Mouse (Mus musculus) A20 (cell line): Measurements from ENCODE around the gene Adh1.

Experiments
- DNase-seq: peaks from one replicate; pipeline ENCODE4 v3.0.0-alpha.2; 2011; ENCODE audit warnings: low read depth, low spot score

The Adh1 gene

DNA sequence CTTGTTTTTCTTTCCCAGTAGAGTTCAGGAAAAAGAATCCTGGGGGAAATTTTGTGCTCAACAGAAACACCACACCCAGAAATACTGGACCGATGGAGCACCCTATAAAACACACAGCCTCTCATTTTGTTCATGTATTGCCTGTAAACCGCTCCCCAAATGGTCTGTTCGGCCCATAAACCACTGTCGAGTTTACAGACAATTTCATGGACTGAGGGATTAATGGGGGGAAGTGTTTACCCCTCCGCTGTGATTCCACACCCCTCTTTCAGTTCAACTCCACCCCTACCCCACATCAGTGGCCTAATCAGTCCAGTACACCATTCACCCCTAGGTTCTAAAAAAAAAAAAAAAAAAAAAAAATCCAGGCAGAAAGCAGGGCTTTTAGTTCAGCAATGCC is 19.8 kb upstream of the Adh1 start:
- DNase-seq: no peak

DNA sequence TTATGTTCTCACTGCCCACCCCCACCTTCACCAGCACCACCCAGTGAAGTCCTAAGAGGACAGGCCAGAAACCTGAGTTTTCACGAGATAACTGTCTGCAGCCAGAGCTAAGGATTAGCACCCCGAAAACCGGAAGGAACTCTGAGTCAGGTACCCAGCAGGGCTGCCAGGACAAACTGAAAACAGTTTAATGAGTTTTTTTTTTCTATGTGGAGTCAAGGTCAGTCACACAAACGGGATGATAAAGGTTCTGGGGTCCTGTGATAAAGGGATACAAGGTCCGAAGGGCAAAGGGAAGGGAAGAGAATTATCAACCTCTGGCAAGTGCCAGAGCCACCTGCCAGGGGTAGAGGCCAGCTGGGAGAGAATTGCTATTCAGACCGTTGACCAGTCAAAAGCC is 19.4 kb upstream of the Adh1 start:
- DNase-seq: no peak

DNA sequence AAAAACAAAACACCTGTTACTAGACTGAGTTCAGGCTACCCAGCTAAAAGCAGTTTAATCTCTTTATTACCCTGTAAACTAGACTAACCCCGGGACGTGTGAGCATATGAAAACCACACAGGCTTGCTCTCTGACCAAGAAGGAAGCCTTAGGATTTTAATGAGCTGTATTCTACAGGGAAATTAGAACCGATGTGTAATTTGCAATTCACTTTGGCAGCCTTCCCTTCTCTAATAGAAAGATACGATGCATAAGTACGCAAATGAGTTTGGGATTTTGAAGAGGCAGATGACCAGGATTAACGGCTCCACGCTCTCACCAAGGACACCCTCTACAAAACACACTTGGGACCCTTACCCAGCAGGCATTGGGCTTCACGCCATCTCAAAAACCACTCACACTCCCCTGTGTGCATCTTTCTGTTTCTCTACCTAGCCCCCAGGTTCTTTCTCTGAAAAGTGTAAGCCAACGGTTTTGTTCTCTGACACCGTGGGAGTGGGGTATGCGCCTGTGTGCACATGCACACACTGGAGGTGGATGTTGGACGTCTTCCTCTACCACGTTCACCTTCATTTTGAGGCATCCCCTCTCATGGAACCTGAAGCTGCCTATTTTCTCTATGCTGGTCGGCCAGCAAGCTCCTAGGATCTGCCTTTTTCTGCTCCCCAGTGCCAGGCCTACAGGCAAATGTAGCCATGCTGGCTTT is 18.6 kb upstream of the Adh1 start:
- DNase-seq: no peak

DNA sequence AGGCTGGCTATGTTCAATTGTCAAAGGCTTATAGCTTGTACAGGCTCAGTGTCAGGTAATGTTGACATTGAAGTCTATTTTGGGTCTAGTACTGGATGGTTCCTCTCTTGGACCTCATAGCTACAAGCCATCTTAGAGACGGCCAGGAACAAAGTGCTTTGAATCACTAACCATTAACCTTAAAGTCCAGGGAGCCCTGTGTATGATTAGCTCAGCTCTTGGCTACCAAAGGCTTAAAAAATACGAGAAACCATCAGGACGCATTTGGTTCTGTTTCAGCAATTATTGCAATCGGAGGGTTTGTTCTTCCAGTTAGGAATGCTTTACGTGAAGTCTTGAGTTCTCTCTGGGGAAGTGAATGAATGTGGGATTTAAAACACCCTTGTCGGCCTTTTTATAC is 17.9 kb upstream of the Adh1 start:
- no peak for DNase-seq

DNA sequence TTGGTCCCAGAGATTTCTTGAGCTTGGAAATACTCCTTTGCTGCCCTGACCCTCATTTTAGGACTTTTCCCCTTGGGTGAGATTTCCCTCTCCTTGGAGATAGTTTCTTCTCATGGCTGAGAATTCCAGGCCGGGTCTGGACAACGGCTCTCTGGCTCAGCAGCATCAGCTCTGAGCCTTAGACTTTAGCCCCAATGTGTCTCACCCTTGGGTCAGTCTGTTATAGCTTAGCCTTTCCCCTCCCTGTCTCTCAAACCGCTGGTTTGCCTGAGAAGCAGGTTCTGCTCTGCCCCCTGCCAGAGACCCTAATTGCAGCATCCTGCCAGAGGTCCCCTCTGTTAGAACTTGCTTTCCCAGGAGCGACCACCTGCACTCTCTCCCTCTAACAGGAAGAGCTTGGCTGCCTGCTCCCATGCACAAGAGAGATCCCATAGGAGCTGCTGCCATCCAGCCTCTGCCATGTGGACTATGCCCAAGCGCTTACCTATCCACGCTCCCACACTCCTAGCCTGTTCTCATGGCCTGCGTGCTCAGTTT is 16.4 kb upstream of the Adh1 start:
- no peak for DNase-seq

DNA sequence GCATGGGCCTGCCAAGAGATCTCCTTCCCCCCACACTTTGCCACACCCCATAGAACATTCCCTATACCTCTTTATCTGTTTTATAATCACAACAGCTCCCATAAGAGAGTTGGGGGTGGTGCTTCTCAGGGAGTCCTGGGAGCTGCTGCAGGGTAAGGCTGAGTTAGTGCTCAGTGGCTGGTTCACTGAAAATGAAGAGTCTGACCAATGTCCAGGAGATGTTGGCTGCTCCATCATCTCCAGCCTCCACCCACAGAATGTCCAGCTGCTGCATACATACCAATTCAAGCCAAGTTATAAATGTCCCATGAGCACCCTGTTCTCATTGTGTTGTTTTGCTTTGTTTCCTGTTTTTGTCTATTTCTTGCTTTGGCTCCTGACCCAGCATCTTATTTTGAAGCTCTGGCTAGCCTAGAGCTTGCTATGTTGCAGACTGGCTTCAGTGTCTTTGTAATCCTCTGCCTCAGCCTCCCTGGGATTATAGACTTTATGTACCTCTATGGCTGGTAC is 14.2 kb upstream of the Adh1 start:
- no peak for DNase-seq

DNA sequence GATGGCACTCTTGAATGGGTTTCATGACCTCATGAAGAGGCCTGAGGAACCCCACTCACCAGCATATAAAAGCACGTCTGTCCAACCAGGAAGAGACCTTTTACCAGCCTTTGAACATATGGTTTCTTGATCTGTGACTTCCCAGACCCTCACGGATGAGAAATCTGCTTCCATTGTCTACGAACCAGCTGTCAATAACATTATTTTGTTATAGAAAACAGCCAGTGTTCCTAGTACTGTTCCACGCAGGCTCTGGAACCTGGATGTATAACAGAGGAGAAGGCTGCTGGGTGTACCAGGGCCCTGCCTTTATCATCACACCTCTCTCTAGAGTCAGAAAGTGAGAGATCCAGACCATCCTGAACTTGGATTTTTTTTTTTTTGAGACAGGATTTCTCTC is 13.6 kb upstream of the Adh1 start:
- DNase-seq: no peak

DNA sequence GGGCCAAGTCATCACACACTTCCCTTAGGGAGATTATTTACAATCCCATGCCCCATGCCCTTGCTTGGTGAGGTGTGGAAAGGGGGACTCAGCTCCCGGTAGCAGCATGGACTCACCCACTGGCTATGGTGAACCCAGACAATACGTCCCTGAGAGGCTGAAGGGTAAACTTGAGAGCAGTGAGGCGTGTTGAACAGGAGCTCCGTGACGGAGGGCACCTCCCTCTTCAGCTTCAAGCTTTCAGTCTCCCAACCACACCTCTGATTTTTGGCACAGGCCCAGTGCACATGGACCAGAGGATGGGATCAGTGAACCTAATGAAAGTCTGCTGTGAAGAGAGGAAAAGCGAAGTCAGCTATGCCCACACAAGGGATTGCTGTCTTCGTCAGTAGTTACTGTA is 12.8 kb upstream of the Adh1 start:
- no peak for DNase-seq

DNA sequence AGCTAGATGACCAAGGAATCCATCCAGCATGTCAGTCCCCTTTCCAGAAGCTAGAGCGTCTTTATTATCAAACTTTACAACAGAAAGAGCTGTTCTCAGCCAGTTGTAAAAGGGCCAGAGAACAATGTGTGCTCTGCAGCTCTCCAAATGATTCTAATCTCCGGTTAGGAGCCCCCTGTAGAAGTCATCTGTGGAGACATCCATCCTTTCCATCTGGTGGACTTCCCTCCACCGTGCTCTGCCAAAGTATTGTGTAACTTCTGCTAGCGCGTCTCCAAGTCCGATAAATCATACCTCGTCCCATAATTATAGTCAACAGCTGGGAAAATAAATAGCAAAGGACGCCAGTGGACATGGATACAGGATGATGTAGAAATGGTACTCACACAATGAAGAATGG is 12.0 kb upstream of the Adh1 start:
- DNase-seq: no peak

DNA sequence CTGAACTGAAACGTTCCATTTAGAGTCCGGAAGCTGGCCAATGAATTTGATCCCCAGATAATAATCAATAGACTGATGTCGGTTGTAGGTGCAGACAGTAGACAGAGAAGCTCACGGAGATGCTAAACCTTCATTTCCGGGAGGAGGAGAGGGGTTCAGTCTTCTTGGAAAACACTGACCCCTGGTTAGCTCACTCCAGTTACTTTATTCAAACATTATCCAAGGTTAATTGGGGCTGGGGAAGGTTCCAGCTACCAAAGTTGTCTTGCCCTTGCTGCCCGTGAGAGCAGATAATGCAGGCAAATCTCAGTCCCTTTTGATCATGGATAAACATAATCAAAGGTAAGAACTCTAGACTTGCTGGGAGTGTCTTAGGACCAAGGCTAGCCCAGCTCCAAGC is 9.6 kb upstream of the Adh1 start:
- no peak for DNase-seq

DNA sequence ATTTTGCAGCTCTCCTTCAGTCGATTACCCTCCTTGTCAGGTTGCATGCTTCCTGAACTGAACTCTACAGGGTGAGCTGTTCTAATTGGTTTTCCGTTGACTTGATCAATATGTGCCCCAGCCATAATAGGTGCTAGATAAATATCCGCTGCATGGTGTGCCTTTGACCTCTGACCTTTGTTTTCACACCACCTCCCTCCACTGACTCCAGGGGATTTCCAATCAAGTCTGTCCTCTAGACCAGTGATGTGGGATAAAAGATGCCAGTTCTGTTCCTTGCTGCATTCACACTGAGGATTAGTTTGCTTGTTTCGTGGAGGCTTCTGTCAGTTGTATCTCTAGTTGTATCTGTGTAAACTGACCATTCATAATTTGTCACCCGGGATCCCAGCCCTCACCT is 6.6 kb upstream of the Adh1 start:
- DNase-seq: no peak

DNA sequence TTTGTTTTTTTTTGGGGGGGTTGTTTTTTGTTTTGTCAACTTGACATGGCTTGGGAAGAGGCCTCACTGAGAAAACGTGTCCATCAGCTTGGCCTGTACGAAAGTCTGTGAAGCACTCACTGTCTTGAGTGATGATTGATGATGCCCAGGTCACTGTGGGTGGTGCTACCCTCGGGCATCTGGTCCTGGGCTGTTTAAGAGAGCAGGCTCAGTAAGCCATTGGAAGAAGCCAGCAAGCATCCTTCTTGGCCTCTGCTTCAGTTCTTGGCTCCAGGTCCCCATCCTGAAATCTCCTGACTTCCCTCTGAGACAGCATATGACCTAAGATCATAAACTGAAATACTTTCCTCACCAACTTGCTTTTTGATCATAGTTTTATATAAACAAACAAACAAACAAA is 5.4 kb upstream of the Adh1 start:
- DNase-seq: no peak

DNA sequence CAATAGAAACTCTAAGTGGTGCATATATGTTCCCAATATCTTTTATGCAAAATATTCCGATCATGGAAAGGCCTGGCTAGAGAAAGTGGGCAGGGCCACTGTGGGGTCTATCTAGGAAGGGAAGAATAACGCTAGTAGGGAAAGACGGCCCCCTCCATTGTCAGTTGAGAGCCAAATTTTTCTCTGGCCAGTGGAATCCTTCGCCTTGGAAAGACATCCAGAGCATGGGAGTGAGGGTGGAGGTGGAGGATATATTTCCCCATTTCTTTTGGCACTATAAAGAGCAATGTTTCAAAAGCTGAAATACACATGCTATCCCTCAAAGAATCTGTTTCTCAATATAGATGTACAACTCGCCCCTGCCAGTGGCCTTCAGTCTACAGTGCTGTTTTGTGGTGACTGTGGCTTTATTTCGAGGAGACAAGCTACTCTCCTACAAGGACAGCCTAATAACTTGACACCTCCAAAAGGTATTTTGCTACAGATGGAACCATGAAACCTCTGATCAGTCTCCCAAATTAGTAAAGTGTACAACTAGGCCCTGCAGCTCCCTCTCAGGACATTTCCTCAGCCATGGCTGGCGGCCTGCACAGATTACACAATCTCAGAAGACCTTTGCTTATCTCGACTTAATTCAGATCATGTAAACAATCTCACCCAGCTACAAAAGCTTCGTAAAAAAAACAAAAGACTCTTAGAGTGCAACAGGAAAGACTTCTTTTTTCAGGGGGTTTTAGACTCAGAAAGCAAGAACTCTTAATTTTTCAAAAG is 4.8 kb upstream of the Adh1 start:
- no peak for DNase-seq

DNA sequence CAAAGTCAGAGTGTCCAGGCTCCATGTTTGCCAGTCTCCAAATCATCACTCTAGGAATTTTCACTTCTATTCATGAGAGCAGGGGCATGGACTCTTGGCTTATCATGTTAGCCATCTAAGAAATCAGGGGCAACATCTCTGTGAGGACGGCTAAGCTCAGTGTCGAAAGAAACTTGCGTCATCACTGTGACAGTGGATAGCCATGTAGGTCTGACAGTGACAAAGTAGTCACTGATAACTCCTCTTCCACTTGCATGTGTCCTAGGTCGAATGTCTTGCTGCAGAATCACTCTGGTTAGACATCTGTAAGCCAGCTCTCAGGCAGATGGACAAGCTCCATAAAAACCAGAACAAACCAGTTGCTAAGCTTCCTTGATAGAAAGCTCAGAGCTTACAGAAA is 1.8 kb downstream of the Adh1 start:
- no peak for DNase-seq

DNA sequence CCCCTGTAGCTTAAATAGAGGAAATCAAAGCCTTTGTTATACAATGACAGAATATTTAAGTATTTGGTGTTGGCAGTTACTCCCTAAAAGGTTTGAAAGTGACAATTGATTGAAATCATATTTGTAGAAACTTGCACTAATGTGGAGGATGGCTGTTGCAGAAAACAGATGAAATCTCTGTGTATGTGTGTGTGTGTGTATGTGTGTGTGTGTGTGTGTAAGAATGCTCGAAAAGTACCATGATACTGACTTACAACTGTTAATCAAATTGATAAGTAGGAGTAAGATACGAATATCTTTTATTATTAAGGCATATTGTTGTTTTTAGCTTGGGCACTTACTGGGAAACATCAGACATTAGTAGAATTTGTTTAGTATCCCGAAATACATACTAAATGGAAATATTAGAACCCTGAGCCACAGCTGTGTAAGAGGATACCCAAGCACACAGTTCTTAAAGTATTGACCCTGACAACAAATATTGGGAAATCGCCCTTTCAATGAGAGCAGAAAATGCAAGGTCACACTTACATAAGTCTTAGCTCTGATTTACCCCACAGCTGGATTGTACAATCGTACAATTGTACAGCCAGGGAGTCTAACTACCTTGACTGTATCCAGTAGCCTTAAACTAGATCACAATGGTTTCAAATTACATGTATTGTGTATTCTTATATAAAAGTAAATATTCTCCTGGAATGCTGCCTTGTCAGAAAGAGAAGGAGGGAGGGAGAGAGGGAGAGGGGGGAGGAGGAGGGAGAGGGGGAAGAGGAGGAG is 2.6 kb downstream of the Adh1 start:
- DNase-seq: no peak

DNA sequence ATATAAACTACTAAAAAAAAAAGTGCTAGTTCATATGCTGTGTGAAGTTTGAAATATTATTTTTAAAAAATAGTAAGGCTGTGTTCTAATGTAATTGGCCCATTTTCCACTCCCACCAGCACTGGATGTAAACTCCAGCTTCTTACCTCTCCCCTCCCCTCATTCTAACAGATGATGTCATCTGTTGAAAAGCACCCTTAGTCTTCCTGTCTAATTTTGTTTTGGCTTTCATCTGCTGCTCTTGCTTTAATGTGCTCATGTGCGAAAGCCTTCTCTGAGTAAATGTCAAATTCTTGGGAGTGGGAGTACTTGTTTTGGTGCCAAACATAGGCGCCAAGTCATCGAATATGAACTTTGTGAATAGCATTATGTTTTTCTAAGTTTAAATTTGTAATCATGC is 3.9 kb downstream of the Adh1 start:
- DNase-seq: no peak

DNA sequence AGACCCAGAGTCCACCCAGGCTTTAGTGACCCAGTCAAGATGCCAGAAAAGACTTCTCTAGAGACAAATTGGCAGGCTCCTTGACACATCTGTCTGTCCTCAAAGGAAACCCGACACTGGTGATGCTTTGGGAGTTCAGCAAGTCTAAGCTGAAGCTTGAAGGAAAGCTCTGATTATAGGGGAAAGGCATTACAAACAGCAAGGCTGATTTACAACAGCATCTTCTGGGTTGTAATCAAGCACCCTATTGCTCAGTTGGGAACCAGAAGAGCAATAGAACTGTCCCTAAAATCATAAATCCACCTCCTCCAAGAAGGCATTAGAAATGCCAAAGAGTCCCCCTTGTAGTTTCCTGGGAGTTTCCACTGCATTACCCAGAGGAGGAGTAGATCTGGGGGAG is 9.7 kb downstream of the Adh1 start:
- no peak for DNase-seq

DNA sequence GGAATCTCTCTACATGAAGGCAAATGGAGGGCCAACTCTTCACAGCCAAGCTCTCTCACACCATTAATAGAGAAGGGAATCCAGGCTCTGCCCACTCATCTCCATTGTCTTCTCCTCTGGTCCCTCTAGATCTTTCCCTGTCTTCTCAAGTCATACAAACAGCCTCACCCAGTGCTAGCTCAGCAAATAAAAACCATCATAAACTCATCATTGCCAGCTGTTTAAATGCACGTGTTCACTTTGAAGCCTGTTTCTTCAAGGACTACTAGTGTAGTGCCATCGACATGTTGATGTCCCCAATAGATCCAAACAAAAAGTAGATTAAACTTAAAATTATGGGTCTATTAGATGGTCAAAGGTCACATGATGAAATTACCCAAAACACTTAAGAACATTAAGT is 10.5 kb downstream of the Adh1 start:
- no peak for DNase-seq

DNA sequence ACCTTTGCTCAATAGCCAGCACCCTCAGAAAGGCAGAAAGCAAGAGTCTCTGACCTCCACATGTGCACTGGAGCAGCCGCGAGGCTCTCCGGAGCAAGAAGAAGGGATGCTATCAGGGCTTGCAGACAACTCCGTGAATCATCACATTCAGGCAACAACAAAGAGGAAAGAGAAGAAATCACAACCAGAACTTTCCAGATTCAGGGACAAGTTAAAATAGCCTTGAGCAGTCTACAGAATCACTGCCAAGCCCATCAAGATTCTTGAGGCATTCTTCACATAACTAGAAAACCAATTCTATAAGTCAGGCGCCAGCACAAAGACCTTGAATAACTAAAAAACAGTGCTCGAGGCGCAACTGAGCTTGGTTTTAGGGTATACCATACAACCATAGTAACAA is 12.3 kb downstream of the Adh1 start:
- no peak for DNase-seq

DNA sequence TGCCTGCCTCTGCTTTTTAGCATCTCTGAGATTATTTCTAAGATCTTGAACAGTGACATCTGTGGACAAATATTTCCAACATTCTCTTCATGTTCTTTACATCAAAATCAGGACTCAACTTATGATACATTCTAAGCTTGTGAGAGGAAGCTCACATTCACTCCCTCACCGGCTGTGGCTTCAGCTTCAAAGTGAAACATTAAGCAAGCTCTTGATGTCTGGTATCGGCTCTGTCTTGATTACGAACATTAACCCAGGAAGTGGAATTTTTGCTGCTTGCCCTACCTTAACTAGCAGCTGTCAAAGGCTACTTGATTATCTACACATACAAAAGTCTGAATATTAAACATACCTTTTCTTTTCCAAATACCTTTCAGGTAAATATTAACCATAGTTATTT is 14.3 kb downstream of the Adh1 start:
- no peak for DNase-seq

DNA sequence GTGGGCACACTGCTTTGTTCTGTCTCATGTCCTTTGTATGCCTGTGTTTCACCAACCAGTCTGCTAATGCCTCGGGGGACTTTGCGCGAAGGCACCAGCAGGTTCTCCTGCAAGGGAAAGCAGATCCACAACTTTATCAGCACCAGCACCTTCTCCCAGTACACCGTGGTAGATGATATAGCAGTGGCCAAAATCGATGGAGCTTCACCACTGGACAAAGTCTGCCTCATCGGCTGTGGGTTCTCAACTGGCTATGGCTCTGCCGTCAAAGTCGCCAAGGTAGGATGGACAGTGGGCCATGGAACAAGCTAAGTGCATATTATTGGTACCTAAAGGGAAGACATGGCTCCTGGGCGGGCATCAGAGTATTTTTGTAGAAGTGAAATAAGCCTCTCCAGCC is 21.8 kb downstream of the Adh1 start:
- DNase-seq: no peak

DNA sequence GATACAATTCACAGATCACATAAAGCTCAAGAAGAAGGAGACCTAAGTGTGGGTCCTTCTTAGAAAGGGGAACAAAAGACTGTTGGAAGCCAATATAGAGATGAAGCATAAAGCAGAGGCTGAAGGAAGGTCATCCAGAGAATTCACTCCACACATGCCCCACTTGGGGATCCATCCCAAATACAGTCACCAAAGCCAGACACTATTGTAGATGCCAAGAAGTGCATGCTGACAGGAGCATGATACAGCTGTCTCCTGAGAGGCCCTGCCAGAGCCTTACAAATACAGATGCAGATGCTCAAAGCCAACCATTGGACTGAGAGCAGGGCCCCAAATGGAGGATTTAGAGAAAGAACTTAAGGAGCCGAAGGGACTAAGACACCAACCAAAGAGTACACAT is 23.0 kb downstream of the Adh1 start:
- DNase-seq: no peak
